Mouse (Mus musculus) olfactory bulb, adult 2 months (tissue): Measurements from ENCODE around the gene AI464131.

Experiments used
- CTCF ChIP-seq: fragments of 200-500 bp; IDR thresholded peaks from 2 replicates; pipeline ENCODE4 v1.5.1; 2012; ENCODE audit warnings: low read depth, mild to moderate bottlenecking, low read length, moderate library complexity; ENCODE audit not compliant: insufficient read depth
- POLR2A ChIP-seq: fragments of 200-500 bp; IDR thresholded peaks from 2 replicates; pipeline ENCODE4 v1.6.1; 2012; ENCODE audit warnings: mild to moderate bottlenecking, low read depth, low read length, moderate library complexity; ENCODE audit not compliant: insufficient read depth

- no peak for TF ChIP-seq CTCF
- TF ChIP-seq POLR2A, result no peak
Observed at GRCm38 (mm10) chr4:41495076-41495475, 7.8 kb downstream of the AI464131 start.
